Mouse (Mus musculus) c-Kit-positive CD71-positive TER-119-positive erythroid progenitor cells, embryonic 14.5 days (primary cell): ENCODE results near the gene Endov.

ENCODE experiments used
- DNase-seq: peaks from one replicate; pipeline ENCODE4 v3.0.0-alpha.2; 2013; ENCODE audit warnings: low spot score

Gene Endov

GRCm38 (mm10) chr11:119516677-119517361 lies 25.7 kb downstream of the Endov start:
- no peak for DNase-seq

- no peak for DNase-seq
Measured at GRCm38 (mm10) chr11:119519387-119519786, 28.2 kb downstream of the Endov start.

GRCm38 (mm10) chr11:119520005-119520712 lies 29.0 kb downstream of the Endov start:
- no peak for DNase-seq

- DNase-seq, result no peak
Measured at GRCm38 (mm10) chr11:119520713-119521063, 29.5 kb downstream of the Endov start.

- no peak for DNase-seq
Measured at GRCm38 (mm10) chr11:119521920-119522710, 31.0 kb downstream of the Endov start.

- no peak for DNase-seq
Measured at GRCm38 (mm10) chr11:119522779-119523178, 31.6 kb downstream of the Endov start.

GRCm38 (mm10) chr11:119523392-119523791 lies 32.2 kb downstream of the Endov start:
- no peak for DNase-seq

GRCm38 (mm10) chr11:119524545-119524949 lies 33.4 kb downstream of the Endov start:
- peak; percentile 74 for DNase-seq

- no peak for DNase-seq
Measured at GRCm38 (mm10) chr11:119526068-119526966, 35.2 kb downstream of the Endov start.

GRCm38 (mm10) chr11:119528930-119529329 lies 37.8 kb downstream of the Endov start:
- no peak for DNase-seq

- DNase-seq, result no peak
Measured at GRCm38 (mm10) chr11:119532460-119532859, 41.3 kb downstream of the Endov start.

GRCm38 (mm10) chr11:119533745-119534144 lies 42.6 kb downstream of the Endov start:
- no peak for DNase-seq

GRCm38 (mm10) chr11:119539944-119540343 lies 48.8 kb downstream of the Endov start:
- no peak for DNase-seq

- DNase-seq, result no peak
Measured at GRCm38 (mm10) chr11:119540560-119540959, 49.4 kb downstream of the Endov start.

- no peak for DNase-seq
Measured at GRCm38 (mm10) chr11:119541082-119541481, 49.9 kb downstream of the Endov start.

- DNase-seq, result no peak
Measured at GRCm38 (mm10) chr11:119542371-119542770, 51.2 kb downstream of the Endov start.

GRCm38 (mm10) chr11:119542886-119543285 lies 51.7 kb downstream of the Endov start:
- DNase-seq, result no peak

GRCm38 (mm10) chr11:119543816-119544517 lies 52.8 kb downstream of the Endov start:
- no peak for DNase-seq

GRCm38 (mm10) chr11:119544518-119545105 lies 53.5 kb downstream of the Endov start:
- DNase-seq, result no peak

GRCm38 (mm10) chr11:119545281-119545680 lies 54.1 kb downstream of the Endov start:
- no peak for DNase-seq
